Mouse (Mus musculus) olfactory bulb, adult 2 months (tissue): Measurements from ENCODE around the gene Ccnb1. TPM values are rescaled to one million over a fixed set of nuclear protein-coding genes. Genes with fewer than 3 reads are reported as not detected.
A peak's percentile ranks its signal among the peaks of the same experiment; 100 is the strongest.

Experiments
- H3K27ac ChIP-seq: fragments of 200-500 bp; 2 replicates; pipeline ENCODE4 v1.5.1; 2012; ENCODE audit warnings: low read depth, low read length; ENCODE audit not compliant: insufficient read depth
- H3K4me1 ChIP-seq: fragments of 200-500 bp; 2 replicates; pipeline ENCODE4 v1.6.1; 2012; ENCODE audit warnings: low read length; ENCODE audit not compliant: control insufficient read depth, insufficient read depth
- H3K4me3 ChIP-seq: fragments of 200-500 bp; 2 replicates; pipeline ENCODE4 v1.5.1; 2012; ENCODE audit warnings: mild to moderate bottlenecking, low read depth, low read length, moderate library complexity; ENCODE audit not compliant: insufficient read depth
- CTCF ChIP-seq: fragments of 200-500 bp; IDR thresholded peaks from 2 replicates; pipeline ENCODE4 v1.5.1; 2012; ENCODE audit warnings: low read depth, mild to moderate bottlenecking, low read length, moderate library complexity; ENCODE audit not compliant: insufficient read depth
- POLR2A ChIP-seq: fragments of 200-500 bp; IDR thresholded peaks from 2 replicates; pipeline ENCODE4 v1.6.1; 2012; ENCODE audit warnings: mild to moderate bottlenecking, low read depth, low read length, moderate library complexity; ENCODE audit not compliant: insufficient read depth
- WGBS: fragments of 180-500 bp; shearing (Covaris S2); methylation state at CpG from one replicate; pipeline ENCODE4 v1.1.7; 2018; 5-methylcytosine and 5-hydroxymethylcytosine counted together
- polyA plus RNA-seq: library from polyadenylated mRNA; stranded (reverse); fragments of >200 nt; gene quantifications from 2 replicates; pipeline ENCODE4 v1.2.4, GENCODE M21; 2012; ENCODE audit warnings: low replicate concordance; ENCODE audit not compliant: missing spikeins, insufficient read depth, insufficient read length

The Ccnb1 gene
- polyA plus RNA-seq, 1 experiment: not detected

- H3K4me1 ChIP-seq: peaks cover 3% of the 10 kb centered on the region
- WGBS: under 1% methylated on average over 30 of the region's 30 CpGs
- H3K27ac ChIP-seq: peak overlapping the region; percentile 34; the same call in 1 of the 2 replicates
- TF ChIP-seq CTCF: no peak
- TF ChIP-seq POLR2A: no peak
- peak overlapping the region; percentile 65 for H3K4me3 ChIP-seq
Observed at GRCm38 (mm10) chr13:100730153-100730860, 56.1 kb downstream of the Ccnb1 start.

Other genes starting within 250 kb of the Ccnb1 start
- gene Ocln, start 233.9 kb downstream of the Ccnb1 start, polyA plus RNA-seq: not detected in 2 replicates
- not detected in 2 replicates for gene Marveld2, start 169.6 kb downstream of the Ccnb1 start, polyA plus RNA-seq
- gene Ak6, start 135.6 kb downstream of the Ccnb1 start, polyA plus RNA-seq: not detected in 2 replicates
- gene Rad17, start 135.5 kb downstream of the Ccnb1 start, polyA plus RNA-seq: not detected in 2 replicates
- gene Taf9, start 135.0 kb downstream of the Ccnb1 start, polyA plus RNA-seq: not detected in 2 replicates
- not detected in 2 replicates for gene Ccdc125, start 116.9 kb downstream of the Ccnb1 start, polyA plus RNA-seq
- not detected in 2 replicates for gene Cdk7, start 55.6 kb downstream of the Ccnb1 start, polyA plus RNA-seq
- not detected in 2 replicates for gene Mrps36, start 41.9 kb downstream of the Ccnb1 start, polyA plus RNA-seq
- gene Cenph, start 10.7 kb downstream of the Ccnb1 start, polyA plus RNA-seq: not detected in 2 replicates
- gene Slc30a5, start 46.9 kb upstream of the Ccnb1 start, polyA plus RNA-seq: not detected in 2 replicates